Mouse (Mus musculus) limb, embryonic 12.5 days (tissue): Measurements from ENCODE around the gene Sept6. TPM values are rescaled to one million over a fixed set of nuclear protein-coding genes. Genes with fewer than 3 reads are reported as not detected.

Experiments used
- ATAC-seq: fragments of 200-750 bp; cut with Nextera tagmentation; 2 replicates; pipeline ENCODE4 v1.8.0; 2017; ENCODE audit warnings: low read depth, moderate TSS enrichment; ENCODE audit not compliant: insufficient number of reproducible peaks, insufficient read depth, low FRiP score, low TSS enrichment
- H3K27ac ChIP-seq: fragments of 300-500 bp; sonication (generic); 2 replicates; pipeline ENCODE4 v1.5.1; 2016; ENCODE audit warnings: mild to moderate bottlenecking, moderate library complexity
- H3K27me3 ChIP-seq: fragments of 300-500 bp; sonication (generic); 2 replicates; pipeline ENCODE4 v1.6.1; 2016; ENCODE audit warnings: mild to moderate bottlenecking, moderate library complexity
- H3K36me3 ChIP-seq: fragments of 300-500 bp; sonication (generic); 2 replicates; pipeline ENCODE4 v1.6.1; 2016; ENCODE audit warnings: mild to moderate bottlenecking, moderate library complexity
- H3K4me1 ChIP-seq: fragments of 300-500 bp; sonication (generic); replicated peaks from 2 replicates; pipeline ENCODE4 v1.6.1; 2016
- H3K4me2 ChIP-seq: fragments of 300-500 bp; sonication (generic); 2 replicates; pipeline ENCODE4 v1.6.1; 2016; ENCODE audit warnings: mild to moderate bottlenecking, moderate library complexity
- H3K4me3 ChIP-seq: fragments of 300-500 bp; sonication (generic); replicated peaks from 2 replicates; pipeline ENCODE4 v1.5.1; 2016; ENCODE audit warnings: mild to moderate bottlenecking
- H3K9ac ChIP-seq: fragments of 300-500 bp; sonication (generic); replicated peaks from 2 replicates; pipeline ENCODE4 v1.6.1; 2016; ENCODE audit warnings: mild to moderate bottlenecking, moderate library complexity
- H3K9me3 ChIP-seq: fragments of 300-500 bp; sonication (generic); 2 replicates; pipeline ENCODE4 v1.6.1; 2016; ENCODE audit warnings: mild to moderate bottlenecking, moderate library complexity
- WGBS: fragments of 180-500 bp; shearing (Covaris S2); methylation state at CpG from one replicate; pipeline ENCODE4 v1.1.7; 2016; 5-methylcytosine and 5-hydroxymethylcytosine counted together
- polyA plus RNA-seq: library from polyadenylated mRNA; unstranded; fragments of >200 nt; fragmentation: Nextera tagmentation; extraction: Ambion mirVana; gene quantifications from 2 replicates; pipeline ENCODE4 v1.2.1, GENCODE M21; 2016

Sept6 gene
- polyA plus RNA-seq, 1 experiment from 2014 or later, result 82.7 TPM

- H3K4me3 ChIP-seq, result peak overlapping the region; percentile 47
- no peaks in the 10 kb centered on the region for H3K36me3 ChIP-seq
- peak overlapping the region; percentile 56 for H3K4me2 ChIP-seq
- H3K27me3 ChIP-seq, result no peaks in the 10 kb centered on the region
- no peak overlapping the region for H3K27ac ChIP-seq
- peaks cover 5% of the 10 kb centered on the region; the same call in 1 of the 2 replicates for H3K4me1 ChIP-seq
- WGBS, result 15% methylated on average over 43 of the region's 44 CpGs
- peak; percentile 75 for ATAC-seq
- peak overlapping the region; percentile 47; the same call in 1 of the 2 replicates for H3K9ac ChIP-seq
- H3K9me3 ChIP-seq, result no peaks in the 10 kb centered on the region
These were observed 127.6 kb downstream of the Sept6 start for GRCm38 (mm10) chrX:36863766-36864608.

Other genes with a start within 250 kb of the Sept6 start
- gene Slc25a43, start 248.1 kb downstream of the Sept6 start, polyA plus RNA-seq, result 1.1 and 1.7 TPM in 2 replicates
- 417 and 433 TPM in 2 replicates for gene Slc25a5, start 196.1 kb downstream of the Sept6 start, polyA plus RNA-seq
- gene Ube2a, start 117.9 kb downstream of the Sept6 start, polyA plus RNA-seq, result 123 and 124 TPM in 2 replicates
- 32.9 and 33.2 TPM in 2 replicates for gene C330007P06Rik, start 117.7 kb downstream of the Sept6 start, polyA plus RNA-seq
- 1.2 and 1.4 TPM in 2 replicates for gene Nkrf, start 88.9 kb downstream of the Sept6 start, polyA plus RNA-seq
- gene Sowahd, start 57.1 kb upstream of the Sept6 start, polyA plus RNA-seq, result not detected in 2 replicates
- gene Rpl39, start 93.6 kb upstream of the Sept6 start, polyA plus RNA-seq, result 532 and 542 TPM in 2 replicates
- gene Upf3b, start 118.5 kb upstream of the Sept6 start, polyA plus RNA-seq, result 21.2 and 22.2 TPM in 2 replicates
- gene Nkap, start 135.0 kb upstream of the Sept6 start, polyA plus RNA-seq, result 17.5 and 19.8 TPM in 2 replicates
- not detected in 2 replicates for gene Akap14, start 177.0 kb upstream of the Sept6 start, polyA plus RNA-seq
- gene Ndufa1, start 199.4 kb upstream of the Sept6 start, polyA plus RNA-seq, result 393 and 398 TPM in 2 replicates
- 13.0 and 14.4 TPM in 2 replicates for gene Rnf113a1, start 199.5 kb upstream of the Sept6 start, polyA plus RNA-seq
- gene Gm9, start 219.2 kb upstream of the Sept6 start, polyA plus RNA-seq, result not detected in 2 replicates
- gene Rhox1, start 230.5 kb upstream of the Sept6 start, polyA plus RNA-seq, result not detected in 2 replicates